Mouse (Mus musculus) hindbrain, embryonic 12.5 days (tissue): ENCODE measurements around the gene Babam2. TPM values are rescaled to one million over a fixed set of nuclear protein-coding genes. Genes with fewer than 3 reads are reported as not detected.

Experiments used
- ATAC-seq: fragments of 200-750 bp; cut with Nextera tagmentation; 2 replicates; pipeline ENCODE4 v1.8.0; 2017; ENCODE audit warnings: moderate TSS enrichment; ENCODE audit not compliant: low FRiP score
- H3K27ac ChIP-seq: fragments of 300-500 bp; sonication (generic); 2 replicates; pipeline ENCODE4 v1.5.1; 2016; ENCODE audit warnings: mild to moderate bottlenecking
- H3K27me3 ChIP-seq: fragments of 300-500 bp; sonication (generic); 2 replicates; pipeline ENCODE4 v1.6.1; 2016; ENCODE audit warnings: mild to moderate bottlenecking
- H3K36me3 ChIP-seq: fragments of 300-500 bp; sonication (generic); 2 replicates; pipeline ENCODE4 v1.6.1; 2016; ENCODE audit warnings: mild to moderate bottlenecking
- H3K4me1 ChIP-seq: fragments of 300-500 bp; sonication (generic); 2 replicates; pipeline ENCODE4 v1.6.1; 2016
- H3K4me2 ChIP-seq: fragments of 300-500 bp; sonication (generic); replicated peaks from 2 replicates; pipeline ENCODE4 v1.6.1; 2016; ENCODE audit warnings: mild to moderate bottlenecking
- H3K4me3 ChIP-seq: fragments of 300-500 bp; sonication (generic); 2 replicates; pipeline ENCODE4 v1.5.1; 2016; ENCODE audit warnings: mild to moderate bottlenecking
- H3K9ac ChIP-seq: fragments of 300-500 bp; sonication (generic); 2 replicates; pipeline ENCODE4 v1.6.1; 2016; ENCODE audit warnings: mild to moderate bottlenecking, moderate library complexity
- H3K9me3 ChIP-seq: fragments of 300-500 bp; sonication (generic); replicated peaks from 2 replicates; pipeline ENCODE4 v1.6.1; 2016; ENCODE audit warnings: mild to moderate bottlenecking
- WGBS: fragments of 180-500 bp; shearing (Covaris S2); methylation state at CpG from one replicate; pipeline ENCODE4 v1.1.7; 2016; 5-methylcytosine and 5-hydroxymethylcytosine counted together
- polyA plus RNA-seq: library from polyadenylated mRNA; unstranded; fragments of >200 nt; fragmentation: Nextera tagmentation; extraction: Ambion mirVana; gene quantifications from 2 replicates; pipeline ENCODE4 v1.2.1, GENCODE M21; 2016

The Babam2 gene
- polyA plus RNA-seq, 1 experiment from 2014 or later, result 45.2 TPM

GRCm38 (mm10) chr5:31824126-31824525 lies 126.6 kb downstream of the Babam2 start:
- Histone ChIP-seq H3K9me3 (no peaks in the 10 kb centered on the region), H3K4me2 (no peak overlapping the region), H3K4me1 (no peaks in the 10 kb centered on the region), H3K36me3 (no peaks in the 10 kb centered on the region), H3K27ac (no peak overlapping the region), H3K9ac (no peak overlapping the region), H3K27me3 (no peaks in the 10 kb centered on the region), H3K4me3 (no peak overlapping the region)
- no peak for ATAC-seq
- WGBS, result 86% methylated on average over 2 of the region's 2 CpGs

GRCm38 (mm10) chr5:31827304-31827703 lies 129.8 kb downstream of the Babam2 start:
- no peaks in the 10 kb centered on the region for H3K27me3 ChIP-seq
- H3K4me2 ChIP-seq, result no peak overlapping the region
- WGBS, result 90% methylated on average over 5 of the region's 5 CpGs
- H3K9me3 ChIP-seq, result no peaks in the 10 kb centered on the region
- H3K4me1 ChIP-seq, result no peaks in the 10 kb centered on the region
- no peak for ATAC-seq
- no peak overlapping the region for H3K27ac ChIP-seq
- H3K9ac ChIP-seq, result no peak overlapping the region
- no peak overlapping the region for H3K4me3 ChIP-seq
- no peaks in the 10 kb centered on the region for H3K36me3 ChIP-seq

- Histone ChIP-seq H3K4me1 (no peaks in the 10 kb centered on the region), H3K36me3 (no peaks in the 10 kb centered on the region), H3K9me3 (no peaks in the 10 kb centered on the region), H3K27me3 (no peaks in the 10 kb centered on the region), H3K4me3 (no peak overlapping the region), H3K4me2 (no peak overlapping the region), H3K27ac (no peak overlapping the region), H3K9ac (no peak overlapping the region)
- no peak for ATAC-seq
- 93% methylated on average over 5 of the region's 5 CpGs for WGBS
These were observed 130.4 kb downstream of the Babam2 start for GRCm38 (mm10) chr5:31827896-31828295.

- H3K27me3 ChIP-seq, result no peaks in the 10 kb centered on the region
- no peaks in the 10 kb centered on the region for H3K4me1 ChIP-seq
- no peaks in the 10 kb centered on the region for H3K9me3 ChIP-seq
- H3K9ac ChIP-seq, result no peak overlapping the region
- no peak overlapping the region for H3K27ac ChIP-seq
- H3K4me3 ChIP-seq, result no peak overlapping the region
- H3K4me2 ChIP-seq, result no peak overlapping the region
- no peak for ATAC-seq
- 96% methylated on average over 10 of the region's 10 CpGs for WGBS
- no peaks in the 10 kb centered on the region for H3K36me3 ChIP-seq
These were observed 131.3 kb downstream of the Babam2 start for GRCm38 (mm10) chr5:31828747-31829146.

GRCm38 (mm10) chr5:31829588-31829987 lies 132.1 kb downstream of the Babam2 start:
- Histone ChIP-seq H3K4me3 (no peak overlapping the region), H3K4me1 (no peaks in the 10 kb centered on the region), H3K27ac (no peak overlapping the region), H3K4me2 (no peak overlapping the region), H3K9ac (no peak overlapping the region), H3K9me3 (no peaks in the 10 kb centered on the region; the same call in 1 of the 2 replicates), H3K36me3 (no peaks in the 10 kb centered on the region), H3K27me3 (no peaks in the 10 kb centered on the region)
- 80% methylated on average over 1 of the region's 1 CpGs for WGBS
- ATAC-seq, result no peak

- no peaks in the 10 kb centered on the region; the same call in 1 of the 2 replicates for H3K9me3 ChIP-seq
- no peak overlapping the region for H3K9ac ChIP-seq
- H3K4me2 ChIP-seq, result no peak overlapping the region
- 83% methylated on average over 1 of the region's 1 CpGs for WGBS
- H3K36me3 ChIP-seq, result no peaks in the 10 kb centered on the region
- no peak for ATAC-seq
- no peaks in the 10 kb centered on the region for H3K4me1 ChIP-seq
- no peak overlapping the region for H3K4me3 ChIP-seq
- no peaks in the 10 kb centered on the region for H3K27me3 ChIP-seq
- no peak overlapping the region for H3K27ac ChIP-seq
These were observed 134.1 kb downstream of the Babam2 start for GRCm38 (mm10) chr5:31831587-31831986.

- WGBS, result 87% methylated on average over 2 of the region's 2 CpGs
- Histone ChIP-seq H3K4me1 (no peaks in the 10 kb centered on the region), H3K9me3 (no peaks in the 10 kb centered on the region; the same call in 1 of the 2 replicates), H3K9ac (no peak overlapping the region), H3K27me3 (no peaks in the 10 kb centered on the region), H3K4me2 (no peak overlapping the region), H3K36me3 (no peaks in the 10 kb centered on the region), H3K4me3 (no peak overlapping the region), H3K27ac (no peak overlapping the region)
- ATAC-seq, result no peak
These were observed 138.2 kb downstream of the Babam2 start for GRCm38 (mm10) chr5:31835691-31836090.

- H3K4me1 ChIP-seq, result no peaks in the 10 kb centered on the region
- no peaks in the 10 kb centered on the region for H3K9me3 ChIP-seq
- H3K27me3 ChIP-seq, result no peaks in the 10 kb centered on the region
- H3K9ac ChIP-seq, result no peak overlapping the region
- no peak for ATAC-seq
- no peak overlapping the region for H3K4me3 ChIP-seq
- no peaks in the 10 kb centered on the region for H3K36me3 ChIP-seq
- H3K4me2 ChIP-seq, result no peak overlapping the region
- no peak overlapping the region for H3K27ac ChIP-seq
These were observed 142.5 kb downstream of the Babam2 start for GRCm38 (mm10) chr5:31839973-31840372.

- Histone ChIP-seq H3K4me1 (no peaks in the 10 kb centered on the region), H3K36me3 (no peaks in the 10 kb centered on the region), H3K27ac (no peak overlapping the region), H3K9me3 (no peaks in the 10 kb centered on the region), H3K27me3 (no peaks in the 10 kb centered on the region), H3K4me2 (no peak overlapping the region), H3K4me3 (no peak overlapping the region), H3K9ac (no peak overlapping the region)
- WGBS, result 98% methylated on average over 1 of the region's 1 CpGs
- ATAC-seq, result no peak
These were observed 142.9 kb downstream of the Babam2 start for GRCm38 (mm10) chr5:31840406-31840805.

GRCm38 (mm10) chr5:31844856-31845255 lies 147.4 kb downstream of the Babam2 start:
- Histone ChIP-seq H3K9me3 (no peaks in the 10 kb centered on the region), H3K4me3 (no peak overlapping the region), H3K27me3 (no peaks in the 10 kb centered on the region), H3K4me1 (no peaks in the 10 kb centered on the region), H3K9ac (no peak overlapping the region), H3K36me3 (no peaks in the 10 kb centered on the region), H3K4me2 (no peak overlapping the region), H3K27ac (no peak overlapping the region)
- no peak for ATAC-seq
- 93% methylated on average over 3 of the region's 3 CpGs for WGBS

- H3K4me3 ChIP-seq, result no peak overlapping the region
- no peaks in the 10 kb centered on the region for H3K4me1 ChIP-seq
- no peak overlapping the region for H3K9ac ChIP-seq
- H3K27ac ChIP-seq, result no peak overlapping the region
- H3K9me3 ChIP-seq, result no peaks in the 10 kb centered on the region
- H3K4me2 ChIP-seq, result no peak overlapping the region
- H3K27me3 ChIP-seq, result no peaks in the 10 kb centered on the region
- ATAC-seq, result no peak
- H3K36me3 ChIP-seq, result no peaks in the 10 kb centered on the region
These were observed 149.5 kb downstream of the Babam2 start for GRCm38 (mm10) chr5:31846971-31847370.

GRCm38 (mm10) chr5:31848995-31849394 lies 151.5 kb downstream of the Babam2 start:
- Histone ChIP-seq H3K4me3 (no peak overlapping the region), H3K9me3 (no peaks in the 10 kb centered on the region), H3K4me2 (no peak overlapping the region), H3K27ac (no peak overlapping the region), H3K9ac (no peak overlapping the region), H3K36me3 (no peaks in the 10 kb centered on the region), H3K27me3 (no peaks in the 10 kb centered on the region), H3K4me1 (no peaks in the 10 kb centered on the region)
- ATAC-seq, result no peak

GRCm38 (mm10) chr5:31852786-31853185 lies 155.3 kb downstream of the Babam2 start:
- no peak overlapping the region for H3K9ac ChIP-seq
- H3K27me3 ChIP-seq, result no peaks in the 10 kb centered on the region
- H3K27ac ChIP-seq, result no peak overlapping the region
- ATAC-seq, result no peak
- no peaks in the 10 kb centered on the region for H3K36me3 ChIP-seq
- WGBS, result 93% methylated on average over 1 of the region's 1 CpGs
- no peaks in the 10 kb centered on the region for H3K9me3 ChIP-seq
- no peaks in the 10 kb centered on the region for H3K4me1 ChIP-seq
- no peak overlapping the region for H3K4me2 ChIP-seq
- H3K4me3 ChIP-seq, result no peak overlapping the region

- H3K27me3 ChIP-seq, result no peaks in the 10 kb centered on the region
- no peaks in the 10 kb centered on the region for H3K36me3 ChIP-seq
- 90% methylated on average over 1 of the region's 1 CpGs for whole genome bisulfite sequencing
- no peak overlapping the region for H3K27ac ChIP-seq
- H3K9ac ChIP-seq, result no peak overlapping the region
- H3K4me3 ChIP-seq, result no peak overlapping the region
- no peak for ATAC-seq
- H3K4me2 ChIP-seq, result no peak overlapping the region
- H3K9me3 ChIP-seq, result no peaks in the 10 kb centered on the region
- no peaks in the 10 kb centered on the region for H3K4me1 ChIP-seq
These were observed 156.3 kb downstream of the Babam2 start for GRCm38 (mm10) chr5:31853831-31854230.
